Mouse (Mus musculus) myocyte (in vitro differentiated cells): Measurements from ENCODE around the gene Otp.

Experiments
- CEBPB ChIP-seq: IDR thresholded peaks from 2 replicates; pipeline ENCODE4 v1.6.1; 2011; ENCODE audit warnings: mild to moderate bottlenecking, moderate library complexity; ENCODE audit not compliant: poor library complexity, insufficient read depth, severe bottlenecking
- POLR2A ChIP-seq: IDR thresholded peaks from one replicate; pipeline ENCODE4 v1.6.1; 2011; ENCODE audit warnings: low read depth, mild to moderate bottlenecking, control low read depth, moderate library complexity; ENCODE audit not compliant: insufficient read length
- POLR2AphosphoS2 ChIP-seq: IDR thresholded peaks from one replicate; pipeline ENCODE4 v1.6.1; 2011; ENCODE audit warnings: low read depth, control low read depth; ENCODE audit not compliant: insufficient read length
- SRF ChIP-seq: IDR thresholded peaks from one replicate; pipeline ENCODE4 v1.6.1; 2011; ENCODE audit warnings: low read depth; ENCODE audit not compliant: control insufficient read depth, insufficient read length

- no peak for TF ChIP-seq SRF
- TF ChIP-seq POLR2AphosphoS2: no peak
- TF ChIP-seq POLR2A: no peak
- no peak for TF ChIP-seq CEBPB
Observed at GRCm38 (mm10) chr13:94874039-94874425, 1.4 kb upstream of the Otp start.
